Mouse (Mus musculus) urinary bladder, postnatal 4 days (tissue): ENCODE measurements around the gene Olfr960.
A peak's percentile ranks its signal among the peaks of the same experiment; 100 is the strongest.

ENCODE experiments used
- DNase-seq, 2 experiments: peaks; one replicate each; pipeline ENCODE4 v3.0.0; 2021 to 2022; ENCODE audit warnings: low spot score in 2 of 2

Olfr960 gene

DNA sequence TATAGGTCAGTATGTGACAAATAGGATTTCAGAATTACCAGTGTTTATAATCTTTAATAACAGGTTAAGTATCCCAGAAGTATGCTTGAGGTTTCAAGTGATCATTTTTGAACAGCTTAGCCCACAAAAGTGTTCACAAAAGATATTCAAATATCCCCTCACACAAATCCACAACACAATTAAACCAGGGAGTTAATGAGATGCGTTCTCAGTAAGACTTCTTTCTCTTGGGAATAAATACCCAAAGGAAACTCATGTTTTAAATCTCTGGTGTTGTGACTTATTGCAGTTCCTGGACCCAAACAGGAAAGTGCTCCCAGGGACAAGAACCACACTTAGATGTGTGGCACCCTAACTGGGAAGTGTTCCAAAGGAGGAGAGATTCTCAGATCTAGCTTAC lies at the start of gene Olfr960:
TSS of gene Olfr960 (plus strand) at position 301 of the 400 bp plus-strand sequence.
- no peak for DNase-seq

DNA sequence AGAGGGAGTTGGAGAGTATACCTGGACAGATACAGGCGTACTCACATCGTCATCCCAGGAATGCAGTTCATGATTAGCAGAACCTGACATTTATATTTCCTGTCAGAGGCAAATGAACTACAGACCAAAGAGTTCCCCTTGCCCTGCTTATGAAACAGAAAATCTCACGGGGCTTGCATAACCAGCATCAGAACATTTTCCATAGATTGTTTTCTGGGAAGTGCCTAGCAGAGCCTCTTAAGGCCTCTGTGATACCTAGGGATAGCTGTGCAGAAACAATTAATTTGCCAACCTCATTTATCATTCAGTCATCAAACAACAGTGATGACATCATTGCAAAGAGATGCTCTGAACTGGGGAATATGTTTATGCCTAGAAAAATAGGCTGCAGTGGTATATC lies 45.7 kb upstream of the Olfr960 start, which contains the start of gene Olfr959:
TSS of gene Olfr959 (minus strand) at position 101 of the 400 bp plus-strand sequence.
- no peak for DNase-seq

DNA sequence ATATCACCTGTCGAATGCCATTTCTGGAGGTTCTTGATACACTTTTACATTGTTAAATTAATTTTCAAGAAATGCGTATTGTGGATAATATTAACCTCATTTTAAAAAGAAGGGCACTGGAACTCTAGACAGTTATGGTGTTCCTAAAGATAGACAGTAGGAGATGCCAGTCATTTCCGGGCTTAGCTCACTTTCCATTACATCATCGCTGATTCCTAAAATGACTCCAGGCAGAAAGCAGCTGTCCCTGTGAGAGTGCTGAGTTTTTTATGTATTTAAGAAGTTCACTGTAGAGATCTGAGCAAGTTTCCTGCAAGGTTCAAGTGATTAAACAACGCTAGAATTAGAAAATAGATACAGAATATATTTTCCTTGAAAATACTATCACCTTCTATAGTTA lies 44.1 kb upstream of the Olfr960 start:
- DNase-seq = no peak

DNA sequence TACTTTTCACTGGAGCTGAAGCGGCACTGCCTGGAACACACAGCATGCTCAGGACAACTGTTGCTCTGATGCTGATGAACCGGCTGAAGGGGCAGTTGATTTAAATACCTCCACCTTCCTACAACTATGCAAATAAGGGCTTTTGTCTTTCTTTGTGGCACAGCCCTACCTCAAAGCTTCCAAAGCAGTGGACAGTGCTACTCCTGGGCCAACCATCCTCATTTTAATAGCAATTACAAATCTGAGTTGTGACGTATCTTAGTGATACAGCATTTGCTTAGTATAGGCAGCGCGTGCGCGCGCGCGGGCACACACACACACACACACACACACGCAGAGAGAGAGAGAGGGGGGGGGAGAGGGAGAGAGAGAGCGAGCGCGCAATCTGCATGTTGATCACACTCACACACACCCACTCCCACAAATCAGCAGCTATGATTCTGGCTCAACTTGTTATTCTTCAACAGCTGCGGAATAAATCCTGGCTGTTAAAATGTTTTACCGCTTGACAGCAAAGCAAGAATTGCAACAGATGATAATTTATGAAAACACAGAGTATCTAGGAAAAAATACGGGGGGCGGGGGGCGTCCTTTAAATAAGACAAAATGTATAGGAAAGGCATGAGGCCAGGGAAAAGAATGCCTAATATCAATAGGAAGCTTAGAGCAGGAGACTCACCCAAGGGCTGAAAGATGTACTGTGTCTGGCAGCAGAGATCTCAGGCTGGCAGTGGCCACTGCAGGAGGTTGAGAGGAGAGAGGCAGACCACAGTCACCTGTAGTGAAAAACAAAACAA lies 18.4 kb upstream of the Olfr960 start:
- no peak for DNase-seq

DNA sequence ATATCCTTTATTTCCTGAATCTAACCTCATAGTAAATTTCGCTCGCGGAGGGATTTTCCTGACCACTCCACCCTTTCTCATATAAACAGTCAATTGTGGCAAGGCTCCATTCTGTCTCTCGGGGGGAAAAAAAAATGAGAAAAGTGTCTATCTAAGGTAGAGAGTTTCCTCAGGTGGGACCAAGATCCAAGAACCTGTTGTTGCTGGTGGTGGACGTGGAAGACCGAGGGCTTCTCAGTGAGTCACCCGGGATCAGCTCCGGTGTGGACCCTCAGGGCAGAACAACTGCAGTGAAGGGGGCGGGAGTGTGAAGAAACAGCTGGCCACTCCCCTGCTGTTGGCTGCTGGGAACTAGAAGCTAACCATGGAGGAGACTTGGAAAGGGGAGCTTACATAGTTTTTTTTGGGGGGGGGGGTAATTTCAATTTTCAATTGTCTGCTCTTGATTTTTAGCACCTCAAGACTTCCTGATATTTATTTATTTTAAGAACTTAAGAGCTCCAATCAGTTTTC lies 17.8 kb upstream of the Olfr960 start:
- peak; percentile 26 to 65 for DNase-seq

DNA sequence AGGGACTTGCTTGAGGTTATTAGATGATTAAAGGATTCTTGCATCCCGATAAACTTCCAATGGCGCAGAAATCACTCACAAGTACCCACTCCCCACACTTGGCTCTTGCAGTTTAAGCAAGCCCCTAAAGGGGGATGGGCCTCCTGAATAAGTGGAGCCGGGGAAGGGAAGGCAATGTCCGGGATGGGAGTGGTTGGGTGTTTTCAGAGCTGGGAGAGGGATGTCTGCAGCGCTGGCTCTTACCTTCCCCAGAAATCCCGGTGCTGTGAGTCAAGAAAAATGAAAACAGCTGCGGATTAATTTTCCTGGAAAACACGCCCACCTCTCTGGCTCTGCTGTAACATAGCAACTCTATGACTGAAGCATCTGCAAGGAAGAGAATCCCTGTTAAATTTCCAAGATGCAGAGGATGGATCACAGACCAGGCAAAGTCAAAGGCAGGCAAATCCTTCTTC lies 17.1 kb upstream of the Olfr960 start, which contains the start of gene AW551984:
TSS of gene AW551984 (minus strand) at position 405 of the 455 bp plus-strand sequence.
- peak in 1 of 2 experiments; percentile 60 for DNase-seq

DNA sequence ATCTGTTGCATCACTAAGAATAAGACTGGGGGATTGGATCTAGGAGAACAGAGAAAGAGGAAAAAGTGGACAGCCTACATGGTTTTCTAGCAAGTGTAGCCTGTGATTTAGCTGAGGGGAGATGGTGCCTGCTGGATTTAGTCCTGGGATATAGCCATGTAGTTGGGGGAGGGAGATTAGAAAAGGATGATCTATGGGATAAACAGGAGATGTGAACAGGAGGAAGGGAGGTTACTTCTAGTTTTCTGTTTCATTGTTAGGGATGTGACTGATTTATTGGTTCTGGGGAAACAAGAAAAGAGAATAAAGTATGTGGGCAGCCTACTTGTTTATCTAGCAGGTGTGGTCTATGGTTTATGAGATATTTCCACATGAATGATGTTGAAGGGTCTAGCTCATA lies 12.7 kb upstream of the Olfr960 start:
- DNase-seq = no peak

DNA sequence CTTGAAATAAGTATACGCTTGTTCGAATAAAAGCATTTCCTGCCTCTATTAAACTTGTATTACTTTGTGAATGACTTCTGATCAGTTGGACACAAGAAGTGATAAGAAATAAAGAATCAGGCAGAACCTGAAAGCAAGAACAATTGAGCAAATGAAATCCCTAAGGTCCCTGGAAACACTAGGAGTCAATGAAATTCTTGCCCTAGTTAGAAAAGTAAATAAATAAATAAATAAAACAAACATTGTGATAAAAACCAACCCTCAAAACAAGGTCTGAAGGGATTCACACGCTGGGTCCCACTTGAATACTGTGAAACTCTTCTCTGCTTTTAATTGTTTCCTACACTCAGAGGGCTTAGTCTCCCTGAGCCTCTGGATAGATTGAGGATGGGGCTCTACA lies 10.8 kb upstream of the Olfr960 start, which contains the start of gene Olfr148:
TSS of gene Olfr148 (plus strand) at position 301 of the 400 bp plus-strand sequence.
- no peak for DNase-seq

DNA sequence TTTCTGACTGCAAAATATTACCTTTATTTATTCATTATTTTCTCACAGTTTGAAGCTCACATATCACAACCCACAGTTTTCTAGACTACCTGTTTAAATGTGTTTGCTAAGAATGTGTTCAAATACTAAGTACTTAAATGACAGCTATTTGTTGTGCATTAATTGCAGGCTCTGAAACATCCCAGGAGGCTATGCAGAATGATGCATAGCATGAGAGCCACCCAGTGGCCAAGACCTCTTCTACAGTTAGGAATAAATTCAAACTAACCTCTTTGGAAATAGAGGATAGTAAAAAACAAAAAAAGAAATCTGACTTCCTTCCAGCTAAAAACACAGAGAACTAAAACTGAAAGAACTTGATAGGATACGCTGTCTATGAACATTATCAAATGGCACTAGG lies 9.2 kb upstream of the Olfr960 start:
- DNase-seq = no peak

DNA sequence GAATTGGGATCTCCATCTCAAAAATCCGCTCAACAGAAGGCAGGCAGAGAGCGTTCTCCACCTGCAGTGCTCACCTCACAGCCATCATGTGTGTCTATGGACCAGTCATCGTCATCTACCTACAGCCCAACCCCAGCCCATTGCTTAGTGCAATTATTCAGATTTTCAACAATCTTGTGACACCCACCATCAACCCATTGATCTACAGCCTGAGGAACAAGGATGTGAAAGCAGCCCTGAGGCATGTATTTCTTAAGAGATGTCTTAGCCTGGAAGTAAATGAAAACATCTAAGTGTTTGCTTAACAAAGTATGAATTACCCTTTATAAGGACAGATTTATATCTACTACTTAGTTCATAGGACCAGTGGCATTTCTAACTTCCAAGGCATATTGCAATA lies 2.6 kb downstream of the Olfr960 start:
- DNase-seq = no peak

DNA sequence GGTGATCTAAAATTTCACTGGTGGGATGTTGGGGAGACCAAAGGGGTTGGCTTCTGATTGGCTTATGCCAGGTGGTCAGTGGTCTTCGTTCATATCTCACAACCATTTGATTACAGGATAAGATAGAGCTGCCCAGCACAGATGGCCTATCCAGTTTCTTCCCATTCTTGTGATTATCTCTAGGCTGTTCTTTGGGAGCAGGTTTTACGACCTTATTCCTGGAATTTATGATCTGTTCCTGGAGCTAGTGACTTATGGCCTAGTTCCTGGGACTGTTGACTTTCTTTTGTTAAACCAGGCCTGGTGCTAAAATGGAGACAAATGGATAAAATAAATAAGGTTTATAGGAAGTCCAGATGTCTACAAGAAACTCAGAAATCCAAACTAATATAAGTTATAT lies 3.5 kb downstream of the Olfr960 start:
- no peak for DNase-seq

DNA sequence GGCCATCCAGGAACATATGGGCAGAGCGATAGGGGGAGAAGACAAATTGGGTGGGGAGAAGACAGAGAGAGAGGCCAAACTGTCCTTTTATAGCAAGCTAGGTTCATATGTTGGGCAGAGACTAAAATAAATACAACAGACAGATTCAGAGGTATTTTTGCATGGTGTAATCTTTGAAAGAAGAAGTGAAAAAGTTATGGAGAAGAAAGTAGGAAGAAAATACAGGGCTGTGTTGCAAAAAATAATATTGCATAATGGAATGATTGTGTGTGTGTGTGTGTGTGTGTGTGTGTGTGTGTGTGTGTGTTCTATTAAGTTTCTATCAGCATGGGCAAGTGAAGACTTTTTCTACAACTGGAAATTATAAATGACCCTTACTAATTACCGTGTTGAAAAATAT lies 7.9 kb downstream of the Olfr960 start:
- no peak for DNase-seq

DNA sequence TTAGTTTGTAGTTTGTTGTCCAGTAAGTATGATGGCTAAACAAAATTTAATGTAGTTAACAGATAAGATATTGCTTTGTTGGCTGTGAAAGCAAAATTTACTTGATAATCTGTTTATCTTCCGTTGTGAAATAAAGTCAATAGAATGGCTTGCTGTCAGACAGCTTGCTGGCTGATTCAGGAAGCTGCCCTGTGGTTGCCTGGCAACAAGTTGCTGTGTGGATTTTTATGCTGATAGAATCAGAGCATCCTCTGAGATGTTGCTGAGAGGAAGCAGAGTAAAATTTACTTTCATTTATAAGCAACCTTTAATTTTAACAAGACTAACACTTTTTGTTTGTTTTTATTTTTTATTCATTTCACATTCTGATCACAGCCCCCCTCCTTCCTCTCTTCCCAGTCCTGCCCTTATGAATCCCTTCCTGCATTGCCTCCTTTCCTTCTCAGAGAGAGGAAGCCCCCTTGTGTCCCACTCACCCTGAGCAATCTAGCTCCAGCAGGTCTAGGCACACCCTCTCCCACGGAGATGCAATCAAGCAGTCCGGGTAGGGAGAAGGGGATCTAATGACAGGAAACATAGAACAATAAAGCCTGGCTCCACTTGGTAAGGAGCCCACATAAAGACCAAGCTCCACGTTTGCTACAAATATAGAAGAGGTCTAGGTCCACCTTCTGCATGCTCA lies 12.9 kb downstream of the Olfr960 start:
- DNase-seq = no peak

DNA sequence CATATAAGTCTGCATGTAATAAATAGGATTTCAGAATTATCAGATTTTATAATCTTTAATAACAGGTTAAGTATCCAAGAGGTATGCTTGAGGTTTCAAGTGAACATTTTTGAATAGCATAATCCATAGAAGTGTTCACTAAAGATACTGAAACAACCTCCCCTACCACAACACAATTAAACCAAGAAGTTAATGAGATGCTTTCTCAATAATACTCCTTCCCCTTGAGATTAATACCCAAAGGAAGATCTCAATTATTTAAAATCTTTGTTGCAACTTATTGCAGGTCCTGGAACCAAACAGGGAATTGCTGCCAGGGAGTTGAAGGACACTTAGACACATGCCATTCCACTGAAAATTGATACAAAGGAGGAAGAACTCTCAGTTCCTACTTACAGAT lies 23.6 kb downstream of the Olfr960 start, which contains the start of gene Olfr961:
TSS of gene Olfr961 (plus strand) at position 301 of the 400 bp plus-strand sequence.
- no peak for DNase-seq

DNA sequence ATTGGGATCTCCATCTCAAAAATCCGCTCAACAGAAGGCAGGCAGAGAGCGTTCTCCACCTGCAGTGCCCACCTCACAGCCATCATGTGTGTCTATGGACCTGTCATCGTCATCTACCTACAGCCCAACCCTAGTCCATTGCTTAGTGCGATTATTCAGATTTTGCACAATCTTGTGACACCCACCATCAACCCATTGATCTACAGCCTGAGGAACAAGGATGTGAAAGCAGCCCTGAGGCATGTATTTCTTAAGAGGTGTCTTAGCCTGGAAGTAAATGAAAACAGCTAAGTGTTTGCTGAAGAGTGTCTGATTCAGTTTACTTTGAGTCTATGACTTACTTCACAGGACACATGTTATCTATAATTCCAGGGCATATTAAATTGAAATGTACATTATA lies 26.2 kb downstream of the Olfr960 start:
- DNase-seq = no peak

DNA sequence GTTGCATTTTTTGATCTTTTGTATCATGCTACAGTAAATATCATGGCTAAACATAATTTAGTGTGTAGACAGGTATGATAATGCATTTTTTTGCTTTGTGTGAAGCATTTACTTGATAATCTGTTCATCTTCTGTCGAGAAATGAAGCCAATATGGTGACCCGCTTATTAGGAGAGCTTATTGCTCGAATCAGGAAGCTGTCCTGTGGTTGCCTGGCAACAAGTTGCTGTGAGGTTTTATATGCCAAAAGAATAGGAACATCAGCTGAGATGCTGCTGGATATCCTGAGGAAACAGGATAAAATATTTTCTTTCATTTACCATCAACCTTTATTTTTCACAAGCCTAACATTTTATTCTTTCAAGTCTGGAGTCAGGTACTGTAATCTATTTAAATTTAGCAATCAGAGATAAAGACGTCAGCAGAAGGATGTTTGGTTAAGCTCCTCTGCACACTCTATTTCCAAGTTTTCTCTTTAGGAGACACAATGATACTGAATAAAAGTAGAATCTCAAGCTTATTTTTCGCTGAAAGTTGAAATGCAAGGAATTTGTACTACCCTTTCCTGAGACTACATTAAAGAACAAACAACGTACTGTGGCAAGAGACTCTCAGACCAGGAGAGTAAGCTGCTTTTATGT lies 33.7 kb downstream of the Olfr960 start:
- no peak for DNase-seq

DNA sequence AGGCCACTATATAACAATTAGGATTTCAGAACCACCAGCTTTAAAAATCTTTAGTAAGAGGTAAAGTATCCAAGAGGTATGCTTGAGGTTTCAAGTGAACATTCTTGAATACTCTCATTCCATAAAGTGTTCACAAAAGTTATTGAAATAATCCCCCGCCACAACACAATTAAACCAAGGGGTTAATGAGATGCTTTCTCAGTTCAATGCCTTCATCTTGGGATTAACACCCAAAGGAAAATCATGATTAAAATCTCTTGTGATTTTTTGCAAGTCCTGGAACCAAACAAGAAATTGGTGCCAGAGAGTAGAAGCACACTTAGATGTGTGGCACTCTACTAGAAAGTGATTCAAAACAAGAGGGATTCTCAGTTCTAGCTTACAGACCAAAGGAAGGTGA lies 45.7 kb downstream of the Olfr960 start, which contains the start of gene Olfr963:
TSS of gene Olfr963 (plus strand) at position 301 of the 400 bp plus-strand sequence.
- no peak for DNase-seq

DNA sequence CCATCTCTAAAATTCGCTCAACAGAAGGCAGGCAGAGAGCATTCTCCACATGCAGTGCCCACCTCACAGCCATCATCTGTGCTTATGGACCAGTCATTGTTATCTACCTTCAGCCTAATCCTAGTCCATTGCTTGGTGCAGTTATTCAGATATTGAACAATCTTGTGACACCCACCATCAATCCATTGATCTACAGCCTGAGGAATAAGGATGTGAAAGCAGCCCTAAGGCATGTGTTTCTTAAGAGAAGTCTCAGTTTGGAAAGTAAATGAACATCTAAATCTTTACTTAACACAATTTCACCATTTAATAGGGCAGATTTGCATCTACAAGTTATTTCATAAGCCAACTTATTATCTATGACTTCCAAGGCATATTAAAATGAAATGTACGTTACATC lies 48.5 kb downstream of the Olfr960 start:
- DNase-seq = no peak
